Mouse (Mus musculus): Measurements from ENCODE around the gene Vil1.

Vil1 gene

DNA sequence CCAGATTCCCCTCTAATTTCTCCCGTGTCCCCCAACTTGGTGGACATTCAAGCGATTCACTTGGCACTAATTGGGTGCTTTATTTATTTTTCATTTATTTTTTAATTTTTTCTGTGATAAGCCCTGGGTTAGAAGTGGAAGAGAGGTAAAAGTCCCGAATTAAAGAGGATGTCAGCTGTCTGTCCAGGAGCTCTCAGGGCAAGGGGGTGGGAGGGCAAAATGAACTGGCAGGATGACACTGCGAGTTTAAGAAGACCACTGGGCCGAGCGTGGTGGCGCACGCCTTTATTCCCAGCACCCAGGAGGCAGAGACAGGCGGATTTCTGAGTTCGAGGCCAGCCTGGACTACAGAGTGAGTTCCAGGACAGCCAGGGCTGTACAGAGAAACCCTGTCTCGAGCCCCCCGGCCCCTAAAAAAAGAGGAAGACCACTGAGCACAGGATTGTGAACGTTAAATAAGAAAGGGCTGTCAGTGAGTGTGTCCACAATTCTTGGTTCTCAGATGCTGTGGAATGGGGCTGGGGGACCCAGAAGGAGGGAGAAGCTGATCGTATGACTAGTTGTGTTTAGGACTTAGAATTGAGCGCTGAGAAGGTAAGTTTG is 21.7 kb upstream of the Vil1 start:
- DNase-seq = no peak

DNA sequence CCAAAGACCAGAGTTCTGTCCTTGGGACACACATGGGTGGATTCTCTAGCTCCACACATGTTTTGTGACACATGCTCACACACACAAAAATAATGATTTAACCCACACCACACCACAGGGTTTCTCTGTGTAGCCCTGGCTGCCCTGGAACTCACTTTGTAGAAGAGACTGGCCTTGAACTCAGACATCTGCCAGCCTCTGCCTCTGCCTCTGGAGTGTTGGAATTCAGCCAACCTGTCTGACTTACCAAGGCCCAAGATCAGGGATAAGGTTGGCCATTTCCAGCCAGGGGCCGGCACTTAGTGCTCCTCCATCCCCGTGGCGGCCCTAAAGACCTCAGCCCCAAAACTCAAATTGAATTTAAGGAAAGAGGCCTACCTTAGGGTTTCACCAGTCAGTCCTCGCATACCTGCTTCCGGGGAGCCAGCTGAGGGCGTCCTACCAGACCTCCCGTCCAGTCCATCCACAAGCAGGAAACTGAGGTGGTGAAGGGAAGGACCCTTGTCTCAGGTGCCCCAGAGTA is 20.7 kb upstream of the Vil1 start:
- no peak for DNase-seq

DNA sequence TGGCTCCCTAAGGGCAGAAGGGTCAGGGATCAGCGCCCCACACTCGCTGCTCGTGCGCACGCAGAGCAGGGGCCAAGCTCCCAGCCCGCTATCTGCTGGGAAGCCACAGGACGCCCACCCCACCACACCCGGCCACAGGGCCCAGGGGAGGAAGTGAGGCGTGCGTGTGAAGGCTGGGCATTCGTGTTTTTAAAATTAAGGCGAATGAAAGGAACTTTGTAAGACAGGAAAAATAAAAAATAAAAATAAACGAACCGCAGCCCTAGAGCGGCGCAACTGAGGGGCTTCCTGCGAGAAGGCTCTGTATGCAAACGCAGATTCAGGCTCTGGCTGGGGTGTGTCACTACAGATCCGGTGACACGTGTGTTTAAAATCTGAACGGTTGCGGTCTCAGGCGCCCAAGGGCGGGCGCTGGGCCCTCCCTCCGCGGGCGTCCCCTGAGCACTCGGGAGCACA is 19.3 kb upstream of the Vil1 start:
- DNase-seq = peak; percentile 37 to 52

DNA sequence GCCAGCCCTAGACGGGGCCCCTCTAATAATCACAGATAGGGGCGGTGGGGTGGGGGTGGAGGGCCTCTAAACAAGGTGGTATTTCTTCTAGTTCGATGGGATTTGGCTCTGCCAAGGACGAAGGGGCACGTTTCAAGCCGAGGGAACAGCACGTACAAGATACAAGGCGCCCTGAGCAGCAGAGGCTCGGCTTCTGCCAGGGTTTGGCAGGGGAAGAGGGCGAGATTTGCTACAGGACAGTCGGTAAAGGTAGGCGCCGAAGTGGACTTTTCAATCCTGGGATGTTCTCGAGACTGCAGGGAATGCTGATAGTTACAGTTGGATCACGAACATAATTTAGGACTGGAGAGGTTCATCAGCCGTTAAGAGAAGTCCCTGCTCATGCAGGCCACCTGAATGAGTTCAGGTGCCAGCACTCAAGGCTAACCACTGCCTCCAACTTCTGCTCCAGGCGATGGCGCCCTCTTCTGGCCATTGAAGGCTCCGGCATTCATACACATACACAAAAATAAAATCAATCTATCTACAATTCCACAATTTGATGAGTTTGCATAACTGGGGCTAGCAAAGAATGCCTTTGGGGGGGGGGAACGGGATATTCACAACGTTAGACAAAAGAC is 18.8 kb upstream of the Vil1 start:
- peak; percentile 73 to 76 for DNase-seq

DNA sequence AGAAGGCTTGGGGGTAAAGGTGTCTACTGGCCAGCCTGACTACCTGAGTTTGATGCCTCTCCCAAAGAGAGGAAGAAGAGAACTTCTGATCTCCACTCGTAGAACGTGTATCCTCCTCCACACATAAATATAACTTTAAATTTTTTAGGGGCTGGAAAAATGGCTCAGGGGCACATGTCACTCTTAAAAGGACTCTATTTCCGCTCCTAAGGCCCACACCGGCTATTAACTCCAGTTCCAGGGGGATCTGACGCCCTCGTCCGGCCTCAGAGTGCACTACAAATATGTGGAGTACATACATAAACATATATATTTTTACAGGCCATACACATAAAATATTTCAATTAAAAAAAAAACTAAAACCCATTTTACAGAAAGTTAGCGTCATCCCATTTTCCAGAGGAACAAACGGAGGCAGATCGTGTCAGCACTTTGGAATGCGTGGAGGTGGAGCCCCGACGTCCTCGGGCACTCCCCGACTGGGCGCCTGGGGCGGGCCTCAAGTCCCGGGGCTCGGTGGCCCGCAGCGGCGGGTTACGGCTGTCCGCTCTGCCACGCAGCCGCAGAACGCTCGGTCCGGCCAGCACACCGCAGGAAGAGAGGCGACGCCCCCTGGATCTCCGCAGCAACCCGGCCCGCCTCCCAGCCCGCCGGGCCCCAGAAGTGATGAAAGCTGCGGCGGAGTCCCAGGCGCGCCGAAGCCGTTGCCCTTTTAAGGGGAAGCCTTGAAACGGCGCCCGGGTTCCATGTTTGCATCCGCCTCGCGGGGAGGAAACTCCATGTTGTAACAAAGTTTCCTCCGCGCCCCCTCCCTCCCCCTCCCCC is 18.0 kb upstream of the Vil1 start, which contains the start of gene Ctdsp1:
Gene Ctdsp1 (plus strand): TSS at position 586 of the 825 bp plus-strand sequence.
- peak; percentile 98 to 99 for DNase-seq

DNA sequence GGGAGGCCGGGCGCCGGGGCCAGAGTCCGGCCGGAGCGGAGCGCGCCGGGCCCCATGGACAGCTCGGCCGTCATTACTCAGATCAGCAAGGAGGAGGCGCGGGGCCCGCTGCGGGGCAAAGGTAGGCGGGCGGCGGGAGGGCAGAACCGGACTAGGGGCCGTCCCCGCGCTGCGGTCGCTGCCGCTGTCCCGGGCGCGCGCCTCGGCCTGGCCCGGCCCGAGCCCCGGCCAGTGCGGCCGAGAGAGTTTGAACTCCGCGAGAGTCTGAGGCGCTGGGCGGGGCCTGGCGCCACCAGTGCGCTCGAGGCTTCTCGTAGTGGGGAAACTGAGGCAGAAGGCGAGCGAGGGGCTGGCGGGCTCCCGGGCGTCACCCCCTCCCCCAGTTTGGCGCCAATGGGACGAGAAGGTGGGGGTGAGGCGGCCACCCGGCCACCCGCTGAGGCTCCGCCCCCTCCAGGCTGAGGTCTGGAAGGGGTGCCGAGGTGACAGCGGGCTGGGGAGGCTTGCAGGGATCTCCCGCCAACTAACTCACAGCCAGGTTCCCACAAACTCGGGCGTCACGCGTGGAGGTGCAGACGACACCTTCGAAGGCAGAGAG is 17.2 kb upstream of the Vil1 start:
- DNase-seq = peak; percentile 85 to 92

DNA sequence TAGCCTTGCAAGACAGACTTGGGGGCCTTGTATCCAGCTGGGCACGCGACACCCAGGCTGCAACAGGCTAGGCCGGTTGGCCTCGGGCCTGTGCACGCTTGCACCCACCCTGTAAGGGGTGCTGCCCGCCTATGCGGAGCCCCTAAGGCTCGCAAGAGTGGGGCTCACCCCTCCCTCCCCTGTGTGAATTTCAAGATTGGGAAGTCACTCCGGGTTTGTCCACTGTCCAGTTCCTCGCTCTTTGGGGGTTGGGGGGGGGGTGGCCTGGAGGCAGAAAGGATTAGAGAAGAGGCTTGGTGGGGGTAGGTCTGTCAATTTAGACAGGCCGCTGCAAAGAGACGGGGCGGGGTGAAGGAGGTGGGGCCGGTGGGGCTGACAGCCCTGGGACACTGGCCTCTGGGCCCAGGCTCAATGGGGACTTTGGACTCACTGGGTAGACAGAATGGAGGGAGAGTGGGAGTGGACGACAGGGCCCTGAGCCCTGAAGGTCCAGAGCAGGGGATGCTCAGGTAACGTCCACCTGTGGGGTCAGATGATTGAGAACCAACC is 16.7 kb upstream of the Vil1 start:
- peak; percentile 77 to 92 for DNase-seq

DNA sequence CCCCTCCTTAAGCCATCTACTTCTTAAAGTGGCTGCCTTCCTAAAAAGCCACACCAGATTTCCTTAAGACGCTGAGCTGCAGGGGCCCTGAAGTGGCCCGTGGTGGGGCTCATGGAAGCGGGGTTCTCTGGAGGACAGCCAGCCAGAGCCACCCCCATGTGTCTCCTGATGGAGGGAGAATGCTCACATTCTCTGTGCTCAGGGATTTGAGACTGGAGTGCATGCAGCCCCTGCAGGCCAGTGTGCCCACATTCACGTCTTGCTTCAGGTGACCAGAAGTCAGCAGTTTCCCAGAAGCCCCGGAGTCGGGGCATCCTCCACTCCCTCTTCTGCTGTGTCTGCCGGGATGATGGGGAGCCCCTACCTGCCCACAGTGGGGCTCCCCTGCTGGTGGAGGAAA is 16.2 kb upstream of the Vil1 start:
- DNase-seq = no peak

DNA sequence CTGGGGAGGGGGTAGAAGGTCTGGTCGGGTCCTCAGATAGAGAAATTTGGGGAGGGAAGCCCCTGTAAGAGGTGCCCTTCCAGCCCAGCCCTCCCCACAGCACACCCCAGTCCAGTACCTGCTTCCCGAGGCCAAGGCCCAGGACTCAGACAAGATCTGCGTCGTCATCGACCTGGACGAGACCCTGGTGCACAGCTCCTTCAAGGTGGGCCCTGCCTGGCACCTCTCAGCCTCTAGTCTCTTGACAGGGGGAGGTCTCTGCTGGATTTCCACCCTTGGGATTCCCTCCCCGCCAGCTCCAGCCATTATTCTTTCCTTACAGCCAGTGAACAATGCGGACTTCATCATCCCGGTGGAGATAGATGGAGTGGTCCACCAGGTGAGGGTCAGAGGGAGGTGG is 15.5 kb upstream of the Vil1 start:
- DNase-seq = no peak

DNA sequence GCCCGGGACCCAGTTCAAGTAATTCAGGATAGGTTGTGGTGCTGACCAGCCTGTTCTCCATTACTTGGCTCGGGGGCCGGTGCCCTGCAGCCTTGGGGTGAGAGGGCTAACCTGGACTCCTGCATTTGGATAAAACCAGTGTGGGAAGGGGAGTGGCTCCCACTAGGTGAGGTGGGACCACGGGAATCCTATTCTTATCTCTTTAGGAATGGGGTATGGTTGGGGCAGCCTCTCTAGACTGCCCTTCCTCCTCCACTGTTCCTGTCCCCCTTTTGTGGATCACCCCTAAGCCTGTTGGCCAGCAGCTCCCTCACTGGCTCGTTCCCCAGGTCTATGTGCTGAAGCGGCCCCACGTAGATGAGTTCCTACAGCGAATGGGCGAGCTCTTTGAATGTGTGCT is 14.9 kb upstream of the Vil1 start:
- no peak for DNase-seq

DNA sequence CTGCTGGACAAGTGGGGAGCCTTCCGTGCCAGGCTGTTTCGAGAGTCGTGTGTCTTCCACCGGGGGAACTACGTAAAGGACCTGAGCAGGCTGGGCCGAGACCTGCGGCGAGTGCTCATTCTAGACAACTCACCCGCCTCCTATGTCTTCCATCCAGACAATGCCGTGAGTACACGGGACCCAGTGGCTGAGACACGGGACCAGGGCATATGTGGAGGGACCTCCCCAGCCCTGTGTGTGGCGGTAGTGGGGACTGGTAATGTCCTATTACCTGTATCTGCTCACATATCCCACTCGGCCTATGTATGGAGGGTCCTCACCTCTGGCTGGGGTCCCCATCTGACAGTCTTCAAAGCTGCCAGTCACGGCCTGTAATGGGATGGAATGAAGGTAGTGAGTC is 14.3 kb upstream of the Vil1 start:
- DNase-seq = peak in 1 of 2 experiments; percentile 52

DNA sequence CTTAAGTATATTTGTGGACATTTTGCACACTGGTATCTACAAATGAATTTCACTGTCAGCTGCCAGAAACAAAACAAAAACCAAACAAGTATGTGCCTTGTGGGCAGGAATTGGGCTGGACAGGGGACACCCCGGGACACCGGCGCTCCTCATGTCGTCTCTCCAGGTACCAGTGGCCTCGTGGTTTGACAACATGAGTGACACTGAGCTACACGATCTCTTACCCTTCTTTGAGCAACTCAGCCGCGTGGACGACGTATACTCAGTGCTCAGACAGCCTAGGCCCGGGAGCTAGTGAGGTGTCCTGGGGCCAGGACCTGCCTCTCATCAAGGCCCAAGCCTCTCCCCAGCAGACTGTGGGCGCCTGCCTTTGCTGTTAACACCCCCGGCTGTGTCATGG is 13.9 kb upstream of the Vil1 start:
- peak in 1 of 2 experiments; percentile 46 for DNase-seq

DNA sequence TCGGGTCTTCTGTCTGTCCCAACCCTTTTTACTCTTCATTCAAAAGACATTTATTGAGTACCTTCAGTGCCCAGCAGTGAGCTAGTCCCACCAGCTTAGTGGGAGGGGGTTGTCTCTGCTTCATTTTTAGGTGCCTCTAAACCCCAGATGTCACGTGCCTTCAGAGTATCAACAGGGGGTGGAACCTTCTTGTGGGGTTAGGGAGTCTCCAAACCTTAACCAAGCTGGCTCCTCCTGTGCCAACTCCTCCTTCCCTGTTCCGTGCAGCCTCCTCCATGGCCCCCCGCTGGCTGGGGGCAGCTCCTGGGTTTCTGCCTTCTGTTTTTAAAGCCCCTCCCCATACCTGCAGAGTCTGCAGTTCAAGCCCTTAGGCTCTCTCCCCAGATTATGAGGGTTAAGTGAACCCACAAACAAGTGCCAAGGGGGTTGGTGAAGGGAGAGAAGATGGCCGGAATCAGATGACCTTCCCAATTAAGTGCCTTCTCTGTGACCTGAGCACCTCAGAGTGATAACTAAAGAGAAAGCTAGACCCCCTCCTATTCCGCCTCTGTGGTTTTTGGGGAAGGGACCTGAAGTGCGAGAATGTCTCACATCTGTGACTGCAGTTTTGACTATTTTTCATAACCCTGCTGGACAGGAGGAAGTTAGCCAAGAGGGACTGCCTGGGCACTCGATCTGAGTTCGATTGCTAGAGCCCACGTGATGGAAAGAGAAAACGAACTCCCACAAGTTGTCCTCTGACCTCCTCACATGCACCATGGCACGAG is 12.5 kb upstream of the Vil1 start:
- peak; percentile 32 to 58 for DNase-seq

DNA sequence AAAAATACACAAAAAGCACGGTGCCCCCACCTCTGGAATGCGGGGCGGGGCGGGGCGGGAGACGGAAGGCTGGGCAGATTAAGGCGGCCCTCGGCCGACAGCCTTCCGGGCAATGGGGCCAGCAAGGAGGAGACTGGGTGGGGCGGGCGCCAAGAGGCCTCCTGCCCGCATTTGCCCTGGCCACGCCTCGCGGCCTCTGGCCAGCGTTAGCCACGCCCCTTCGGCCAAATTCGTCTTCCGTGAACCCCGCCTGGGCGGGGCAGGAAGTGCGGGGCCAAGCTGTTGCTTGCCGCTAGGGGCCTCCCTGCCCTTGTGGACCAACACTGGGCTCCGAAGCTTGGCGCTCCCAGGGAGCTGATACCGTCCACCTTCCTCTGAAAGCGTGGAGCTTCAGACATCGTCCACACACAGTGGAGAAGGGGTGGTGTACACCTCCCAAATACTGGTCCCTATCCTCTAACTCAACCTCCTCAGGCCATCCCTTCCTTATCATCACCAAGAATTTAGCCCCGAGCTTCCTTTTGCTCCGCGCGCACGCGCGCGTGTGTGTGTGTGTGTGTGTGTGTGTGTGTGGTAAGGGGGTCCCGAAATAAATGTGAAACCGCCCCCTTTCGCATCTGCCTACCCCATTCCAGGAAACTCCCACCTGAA is 11.8 kb upstream of the Vil1 start:
- DNase-seq = peak; percentile 99 to 100

DNA sequence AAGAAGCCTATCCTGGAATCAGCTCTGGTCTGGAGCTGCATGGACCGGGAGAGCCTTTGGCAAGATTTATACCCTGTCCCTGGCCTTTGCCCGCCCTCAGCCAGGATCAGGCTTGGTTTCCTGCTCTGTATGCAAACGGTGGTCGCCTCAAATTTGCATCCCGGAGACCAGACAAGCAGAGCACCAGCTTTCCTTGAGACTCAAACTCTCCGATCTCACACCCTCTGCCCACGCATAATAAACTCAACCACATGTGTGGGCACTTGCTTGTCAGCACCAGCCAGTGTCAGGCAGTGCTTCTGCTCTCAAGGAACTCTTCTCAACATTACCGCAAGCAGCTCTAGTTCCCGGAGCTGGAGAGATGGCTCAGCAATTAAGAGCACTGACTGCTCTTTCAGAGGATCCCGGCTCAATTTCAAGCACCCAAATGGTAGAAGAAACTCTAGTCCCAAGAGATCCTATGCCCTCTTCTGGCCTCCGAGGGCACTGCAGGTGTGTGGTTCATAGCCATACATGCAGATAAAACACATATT is 11.2 kb upstream of the Vil1 start:
- peak; percentile 84 to 85 for DNase-seq

DNA sequence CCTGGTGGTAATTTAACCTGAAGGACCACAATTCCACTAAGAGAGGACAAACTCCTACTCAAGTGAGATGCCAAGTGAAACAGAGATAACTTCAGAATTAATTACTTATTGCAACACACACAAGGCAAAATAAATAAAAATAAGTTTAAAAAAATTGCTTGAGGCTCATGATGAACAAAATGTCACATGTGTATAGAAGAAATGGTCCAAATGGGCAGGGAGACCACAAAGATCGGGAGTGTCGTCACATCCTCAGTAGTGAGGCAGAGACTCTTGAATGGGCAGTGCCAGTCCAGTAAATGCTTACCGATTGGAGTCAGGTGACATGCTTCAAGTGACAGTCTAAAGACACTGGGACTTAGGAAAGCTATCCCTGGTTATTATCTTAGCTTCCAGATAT is 8.6 kb upstream of the Vil1 start:
- no peak for DNase-seq

DNA sequence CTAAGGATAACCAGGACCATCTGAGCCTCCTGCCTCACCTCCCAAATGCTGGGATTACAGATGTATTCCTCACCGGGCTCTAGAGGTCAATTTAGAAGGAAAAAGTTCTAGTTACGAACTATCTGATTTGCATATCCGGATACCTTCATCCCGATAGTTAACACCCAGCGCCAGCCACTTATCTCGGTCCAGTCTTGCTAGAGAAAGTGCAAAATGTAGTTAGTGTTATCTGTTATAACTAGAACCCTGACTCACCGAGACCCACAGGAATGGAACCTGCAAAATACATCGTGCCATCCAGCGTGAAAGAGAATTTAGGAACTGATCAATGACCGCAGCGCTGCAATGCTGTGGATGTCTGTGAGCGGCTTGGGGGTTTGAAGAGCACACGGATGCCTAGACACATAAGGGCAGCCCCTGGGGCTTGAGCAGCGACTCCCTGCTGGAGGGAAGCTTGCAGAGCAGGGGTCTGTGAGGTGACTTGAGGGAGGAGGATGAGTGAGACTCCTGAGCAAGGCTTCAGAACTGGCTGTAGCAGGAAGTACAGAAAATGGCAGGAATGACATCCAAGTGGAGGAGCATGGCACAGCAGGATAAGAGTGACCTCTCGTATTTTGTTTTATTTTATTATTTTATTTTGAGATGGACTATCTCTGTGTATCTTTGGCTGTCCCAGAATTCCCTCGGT is 8.0 kb upstream of the Vil1 start:
- no peak for DNase-seq

DNA sequence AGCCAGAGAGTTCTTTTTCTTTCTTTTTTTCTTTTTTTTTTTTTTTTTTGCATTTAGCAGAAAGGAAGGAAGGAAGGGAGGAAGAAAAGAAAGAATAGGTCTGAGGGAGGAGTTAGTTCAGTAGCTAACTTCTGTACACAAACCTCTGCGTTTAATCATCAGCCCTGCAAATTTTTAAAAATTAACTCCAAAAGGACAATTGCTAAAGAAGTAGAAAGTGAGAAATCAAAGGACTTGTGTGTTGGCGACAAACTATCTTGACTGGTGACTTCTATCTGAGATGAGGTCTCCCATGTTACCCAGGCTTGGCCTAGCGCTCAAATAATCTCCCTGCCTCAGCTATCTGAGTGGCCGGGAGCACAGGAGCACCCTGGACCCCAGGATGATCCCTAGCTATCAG is 5.0 kb upstream of the Vil1 start:
- no peak for DNase-seq

DNA sequence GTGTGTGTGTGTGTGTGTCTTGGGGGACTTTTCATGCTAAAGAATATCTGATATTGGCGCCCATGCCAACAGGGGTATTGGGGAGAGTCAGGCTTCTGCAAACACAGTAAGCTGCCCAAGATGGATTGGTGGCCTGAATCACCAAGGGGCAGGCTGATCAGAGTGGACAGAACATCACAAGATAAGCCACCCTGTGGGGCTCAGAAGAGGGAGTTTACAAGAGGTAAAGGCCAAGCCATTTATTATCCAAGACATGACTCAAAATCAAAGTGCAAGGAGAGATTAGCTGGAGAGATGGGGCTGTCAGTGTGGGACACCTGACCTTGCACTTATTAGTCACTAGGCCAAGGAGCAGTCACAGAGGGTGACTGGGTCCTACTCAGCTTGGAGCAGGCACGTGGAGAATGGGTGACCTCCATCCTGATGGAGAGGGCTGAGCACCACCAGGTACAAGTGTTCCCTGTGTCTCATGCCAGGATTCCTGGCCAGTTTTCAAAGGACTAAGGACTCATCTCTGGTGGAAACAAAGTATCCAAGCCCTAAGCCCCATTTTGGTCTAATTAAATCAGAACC is 2.7 kb downstream of the Vil1 start:
- no peak for DNase-seq

DNA sequence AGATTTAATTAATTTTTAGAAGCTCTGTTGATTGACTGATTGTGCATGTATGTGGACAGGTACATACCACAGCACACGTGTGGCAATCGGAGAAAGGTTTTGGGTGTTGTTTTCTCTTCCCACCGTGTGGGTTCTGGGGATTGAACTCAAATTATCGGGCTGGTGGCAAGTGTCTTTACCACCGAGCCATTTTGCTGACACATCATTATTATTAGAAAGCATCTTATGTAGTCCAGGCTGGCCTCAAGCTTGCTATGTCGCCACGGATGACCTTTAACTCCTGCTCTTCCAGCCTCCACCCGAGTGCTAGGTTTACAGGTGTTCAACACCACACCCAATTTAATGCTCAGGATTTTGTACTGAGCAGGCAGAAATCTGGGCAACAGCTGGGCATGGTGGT is 3.5 kb downstream of the Vil1 start:
- DNase-seq = no peak

All from kidney, postnatal 25 days (tissue).